Mouse (Mus musculus) heart, embryonic 11.5 days (tissue): ENCODE data around the gene Rcan2. TPM values are rescaled to one million over a fixed set of nuclear protein-coding genes. Genes with fewer than 3 reads are reported as not detected.

Experiments used
- ATAC-seq: fragments of 200-750 bp; cut with Nextera tagmentation; replicated peaks from 2 replicates; pipeline ENCODE4 v1.8.0; 2017; ENCODE audit warnings: moderate library complexity; ENCODE audit not compliant: insufficient number of reproducible peaks, low FRiP score, low TSS enrichment
- H3K27ac ChIP-seq: fragments of 300-500 bp; sonication (generic); 2 replicates; pipeline ENCODE4 v1.5.1; 2014; ENCODE audit warnings: mild to moderate bottlenecking, low read depth, low read length
- H3K27me3 ChIP-seq: fragments of 300-500 bp; sonication (generic); 2 replicates; pipeline ENCODE4 v1.6.1; 2014; ENCODE audit warnings: mild to moderate bottlenecking, low read length, mixed read lengths; ENCODE audit not compliant: control insufficient read depth, insufficient read depth
- H3K36me3 ChIP-seq: fragments of 300-500 bp; sonication (generic); 2 replicates; pipeline ENCODE4 v1.6.1; 2014; ENCODE audit warnings: mild to moderate bottlenecking, low read length, moderate library complexity, mixed read lengths; ENCODE audit not compliant: control insufficient read depth, insufficient read depth
- H3K4me1 ChIP-seq: fragments of 300-500 bp; sonication (generic); 2 replicates; pipeline ENCODE4 v1.6.1; 2014; ENCODE audit warnings: low read length; ENCODE audit not compliant: control insufficient read depth, insufficient read depth
- H3K4me2 ChIP-seq: fragments of 300-500 bp; sonication (generic); 2 replicates; pipeline ENCODE4 v1.6.1; 2014; ENCODE audit warnings: mild to moderate bottlenecking, moderate library complexity
- H3K4me3 ChIP-seq: fragments of 300-500 bp; sonication (generic); 2 replicates; pipeline ENCODE4 v1.5.1; 2014; ENCODE audit warnings: low read depth, low read length
- H3K9ac ChIP-seq: fragments of 300-500 bp; sonication (generic); 2 replicates; pipeline ENCODE4 v1.6.1; 2014; ENCODE audit warnings: mild to moderate bottlenecking, low read depth, low read length, moderate library complexity
- H3K9me3 ChIP-seq: fragments of 300-500 bp; sonication (generic); replicated peaks from 2 replicates; pipeline ENCODE4 v1.6.1; 2016; ENCODE audit warnings: low read length; ENCODE audit not compliant: control insufficient read depth
- WGBS: fragments of 180-500 bp; shearing (Covaris S2); extraction: QIAGEN DNeasy Blood & Tissue Kit; methylation state at CpG from one replicate; pipeline ENCODE4 v1.1.7; 2014; ENCODE audit not compliant: insufficient replicate concordance; 5-methylcytosine and 5-hydroxymethylcytosine counted together
- polyA plus RNA-seq: library from polyadenylated mRNA; unstranded; fragments of >200 nt; fragmentation: Nextera tagmentation; extraction: Ambion mirVana; gene quantifications from 2 replicates; pipeline ENCODE4 v1.2.1, GENCODE M21; 2014

Rcan2 gene
- polyA plus RNA-seq, 1 experiment from 2014 or later: 28.7 TPM

DNA sequence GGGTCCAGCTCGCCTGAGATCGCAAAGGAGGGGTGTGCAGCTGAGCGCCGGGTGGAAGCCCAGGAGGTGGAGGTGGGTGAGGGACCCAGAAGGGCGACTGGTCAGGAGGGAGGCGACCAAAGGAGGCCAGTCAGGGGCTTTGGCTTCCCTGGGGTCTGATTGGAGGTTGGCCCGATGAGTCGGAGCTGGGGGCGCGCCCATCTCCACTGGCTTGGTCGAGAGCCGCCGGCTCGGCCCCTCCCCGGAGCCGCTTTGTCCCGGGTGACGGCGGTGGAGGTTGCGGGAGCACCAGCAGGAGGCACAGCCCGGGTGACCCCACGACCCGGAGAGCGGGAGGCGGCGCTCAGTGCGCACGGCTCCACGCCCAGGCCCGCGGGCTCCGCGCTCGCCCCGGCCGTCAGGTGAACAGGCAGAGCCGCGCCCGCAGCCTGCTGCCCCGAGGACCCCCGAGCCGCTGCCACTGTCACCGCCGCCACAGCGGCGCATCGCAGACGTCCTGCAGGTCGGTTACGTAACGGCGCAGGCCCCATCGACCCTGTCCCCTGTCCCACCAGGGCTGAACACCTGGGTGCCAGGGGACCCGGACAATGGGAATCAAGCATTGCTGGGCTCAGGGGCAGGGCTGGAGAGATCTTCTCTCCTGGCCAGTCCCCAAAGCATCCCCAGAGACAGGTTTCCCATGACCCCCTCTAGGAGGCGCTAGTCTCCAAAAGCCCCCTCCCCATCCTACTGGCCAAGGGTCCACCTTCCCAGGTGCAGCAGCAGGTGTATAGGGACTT is 633 bp downstream of the Rcan2 start:
- no peaks in the 10 kb centered on the region for H3K9me3 ChIP-seq
- peak; percentile 87 for ATAC-seq
- peaks cover 2% of the 10 kb centered on the region; the same call in 1 of the 2 replicates for H3K27me3 ChIP-seq
- H3K9ac ChIP-seq: peak overlapping the region; percentile 73
- under 1% methylated on average over 54 of the region's 55 CpGs for WGBS
- peak overlapping the region; percentile 71 for H3K4me3 ChIP-seq
- peak overlapping the region; percentile 55 for H3K27ac ChIP-seq
- H3K4me2 ChIP-seq: peak overlapping the region; percentile 87
- H3K36me3 ChIP-seq: no peaks in the 10 kb centered on the region
- H3K4me1 ChIP-seq: 0 out of 2 replicates have a peak, but pooled peaks cover 5% of the 10 kb centered on the region

GRCm38 (mm10) chr17:43802414-43802813 is 1.3 kb downstream of the Rcan2 start:
- no peaks in the 10 kb centered on the region for H3K9me3 ChIP-seq
- peak overlapping the region; percentile 73 for H3K9ac ChIP-seq
- 39% methylated on average over 11 of the region's 11 CpGs for WGBS
- no peak for ATAC-seq
- H3K27me3 ChIP-seq: peaks cover 2% of the 10 kb centered on the region; the same call in 1 of the 2 replicates
- H3K4me2 ChIP-seq: peak overlapping the region; percentile 87
- 0 out of 2 replicates have a peak overlapping the region, but pooled peaks have one; percentile 15 for H3K27ac ChIP-seq
- peak overlapping the region; percentile 71 for H3K4me3 ChIP-seq
- H3K4me1 ChIP-seq: 0 out of 2 replicates have a peak, but pooled peaks cover 5% of the 10 kb centered on the region
- no peaks in the 10 kb centered on the region for H3K36me3 ChIP-seq

- no peak for ATAC-seq
- H3K9me3 ChIP-seq: no peaks in the 10 kb centered on the region
- no peak overlapping the region for H3K9ac ChIP-seq
- H3K4me1 ChIP-seq: 0 out of 2 replicates have a peak, but pooled peaks cover 5% of the 10 kb centered on the region
- no peak overlapping the region for H3K4me3 ChIP-seq
- H3K27me3 ChIP-seq: peaks cover 2% of the 10 kb centered on the region; the same call in 1 of the 2 replicates
- H3K36me3 ChIP-seq: no peaks in the 10 kb centered on the region
- 85% methylated on average over 2 of the region's 2 CpGs for WGBS
- no peak overlapping the region for H3K27ac ChIP-seq
- no peak overlapping the region for H3K4me2 ChIP-seq
These were observed 2.0 kb downstream of the Rcan2 start for GRCm38 (mm10) chr17:43803111-43803510.

GRCm38 (mm10) chr17:43803764-43804163 is 2.6 kb downstream of the Rcan2 start:
- Histone ChIP-seq H3K36me3 (no peaks in the 10 kb centered on the region), H3K4me3 (no peak overlapping the region), H3K9me3 (no peaks in the 10 kb centered on the region), H3K27me3 (peaks cover 2% of the 10 kb centered on the region; the same call in 1 of the 2 replicates), H3K27ac (no peak overlapping the region), H3K9ac (no peak overlapping the region), H3K4me2 (no peak overlapping the region), H3K4me1 (0 out of 2 replicates have a peak, but pooled peaks cover 5% of the 10 kb centered on the region)
- ATAC-seq: no peak
- WGBS: 66% methylated on average over 6 of the region's 6 CpGs

DNA sequence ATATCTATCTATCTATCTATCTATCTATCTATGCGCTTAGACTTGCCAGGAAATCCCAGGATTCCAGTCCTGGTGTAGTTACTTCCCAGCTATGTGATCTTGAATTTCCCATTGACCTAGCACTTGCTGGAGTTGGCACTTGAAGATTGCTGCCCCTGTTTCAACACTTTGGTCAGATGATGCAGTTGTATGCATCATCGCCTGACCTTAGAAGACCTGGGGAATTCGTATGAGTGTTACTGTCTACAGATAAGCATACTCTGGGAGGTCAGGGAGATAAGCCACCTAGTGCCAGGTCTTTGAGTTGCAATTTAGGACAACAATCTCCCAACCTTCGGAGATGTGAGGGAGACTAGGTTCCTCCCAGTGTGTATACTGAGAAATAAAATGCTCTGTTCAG is 5.7 kb downstream of the Rcan2 start:
- H3K36me3 ChIP-seq: no peaks in the 10 kb centered on the region
- peaks cover 2% of the 10 kb centered on the region; the same call in 1 of the 2 replicates for H3K27me3 ChIP-seq
- H3K9ac ChIP-seq: no peak overlapping the region
- H3K4me1 ChIP-seq: 0 out of 2 replicates have a peak, but pooled peaks cover 5% of the 10 kb centered on the region
- H3K4me3 ChIP-seq: no peak overlapping the region
- H3K9me3 ChIP-seq: no peaks in the 10 kb centered on the region
- ATAC-seq: no peak
- no peak overlapping the region for H3K27ac ChIP-seq
- 55% methylated on average over 4 of the region's 4 CpGs for WGBS
- H3K4me2 ChIP-seq: no peak overlapping the region

DNA sequence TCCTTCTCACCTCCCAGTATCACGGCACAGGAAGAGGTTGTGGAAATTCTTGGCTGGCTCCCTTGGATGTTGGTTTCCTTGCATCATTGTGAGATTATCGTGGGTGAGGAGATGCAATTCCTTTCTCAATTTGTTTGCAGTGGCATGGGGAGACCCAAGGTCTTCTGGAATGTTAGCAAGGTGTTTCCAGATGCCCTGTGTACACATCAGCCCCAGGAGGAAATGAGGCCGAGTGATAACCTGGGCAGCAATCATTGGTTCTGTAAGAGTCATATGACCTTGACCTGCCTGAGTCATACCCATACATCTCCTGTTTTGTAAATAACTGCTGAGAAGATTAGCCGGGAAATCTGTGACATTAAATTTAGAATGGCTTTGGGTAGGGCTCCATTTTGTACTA is 10.3 kb downstream of the Rcan2 start:
- ATAC-seq: no peak
- H3K4me2 ChIP-seq: no peak overlapping the region

DNA sequence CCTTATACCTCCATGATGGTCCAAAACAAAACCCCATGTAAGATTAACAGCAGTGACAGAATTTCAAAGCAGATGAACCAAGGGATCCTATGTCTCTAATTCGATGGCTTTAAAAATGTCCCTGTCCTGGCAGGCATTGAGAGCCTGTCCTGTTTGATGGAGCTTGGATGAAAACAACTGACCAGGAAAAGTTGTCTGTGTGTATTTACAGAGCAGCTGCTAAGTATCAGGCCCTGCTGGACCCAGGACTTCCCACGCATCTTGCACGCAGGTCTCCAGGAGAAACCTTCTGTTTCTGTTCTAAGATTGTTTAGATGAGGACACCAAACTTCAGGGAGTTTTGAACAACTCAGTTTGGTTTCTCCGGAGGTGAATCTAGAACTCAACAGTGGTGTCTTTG is 14.2 kb downstream of the Rcan2 start:
- no peaks in the 10 kb centered on the region for H3K36me3 ChIP-seq
- H3K4me1 ChIP-seq: 0 out of 2 replicates have a peak, but pooled peaks cover 2% of the 10 kb centered on the region
- WGBS: 86% methylated on average over 4 of the region's 4 CpGs
- H3K4me3 ChIP-seq: no peak overlapping the region
- H3K27me3 ChIP-seq: no peaks in the 10 kb centered on the region
- no peak overlapping the region for H3K4me2 ChIP-seq
- H3K27ac ChIP-seq: no peak overlapping the region
- H3K9me3 ChIP-seq: no peaks in the 10 kb centered on the region
- no peak overlapping the region for H3K9ac ChIP-seq
- ATAC-seq: no peak

More for the DNA sequence above, 10.3 kb downstream of the Rcan2 start:
- Histone ChIP-seq H3K9ac (no peak overlapping the region), H3K4me1 (0 out of 2 replicates have a peak, but pooled peaks cover 2% of the 10 kb centered on the region), H3K9me3 (no peaks in the 10 kb centered on the region), H3K36me3 (no peaks in the 10 kb centered on the region), H3K4me3 (no peak overlapping the region), H3K27ac (no peak overlapping the region), H3K27me3 (no peaks in the 10 kb centered on the region)
- 57% methylated on average over 4 of the region's 4 CpGs for WGBS

DNA sequence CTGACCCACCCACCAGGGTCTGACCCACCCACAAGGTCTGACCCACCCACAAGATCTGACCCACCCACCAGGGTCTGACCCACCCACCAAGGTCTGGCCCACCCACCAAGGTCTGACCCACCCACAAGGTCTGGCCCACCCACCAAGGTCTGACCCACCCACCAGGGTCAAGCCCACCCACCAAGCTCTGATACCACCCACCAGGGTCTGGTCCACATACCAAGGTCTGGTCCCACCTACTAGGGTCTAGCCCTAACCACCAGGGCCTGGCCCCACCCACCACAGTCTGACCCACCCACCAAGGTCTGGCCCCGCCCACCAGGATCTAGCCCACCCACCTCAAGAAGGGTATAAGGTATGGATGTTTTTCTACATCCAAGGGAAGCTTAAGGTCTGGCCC is 15.3 kb downstream of the Rcan2 start:
- no peak overlapping the region for H3K27ac ChIP-seq
- WGBS: 75% methylated on average over 1 of the region's 1 CpGs
- no peaks in the 10 kb centered on the region for H3K27me3 ChIP-seq
- no peak overlapping the region for H3K4me2 ChIP-seq
- H3K4me3 ChIP-seq: no peak overlapping the region
- no peak overlapping the region for H3K9ac ChIP-seq
- H3K9me3 ChIP-seq: no peaks in the 10 kb centered on the region
- H3K36me3 ChIP-seq: no peaks in the 10 kb centered on the region
- H3K4me1 ChIP-seq: 0 out of 2 replicates have a peak, but pooled peaks cover 2% of the 10 kb centered on the region
- ATAC-seq: 0 out of 2 replicates have a peak, but pooled peaks have one; percentile 35
